Mouse (Mus musculus) megakaryocyte, embryonic 14.5 days (primary cell): ENCODE measurements at regions not wholly inside any gene's neighbourhood (a gene's known extent, or its start where the extent isn't known, plus 50 kb on each side); places are given as distances from the start of the nearest gene placed in this dataset.

Experiments used
- H3K27me3 ChIP-seq: replicated peaks from 2 replicates; pipeline ENCODE3; 2012; ENCODE audit warnings: inconsistent platforms
- H3K36me3 ChIP-seq: replicated peaks from 2 replicates; pipeline ENCODE3; 2012; ENCODE audit warnings: low read length, inconsistent platforms, mixed read lengths
- H3K4me1 ChIP-seq: 2 replicates; pipeline ENCODE4 v1.6.1; 2012; ENCODE audit warnings: inconsistent platforms
- H3K4me3 ChIP-seq: replicated peaks from 2 replicates; pipeline ENCODE3; 2012; ENCODE audit warnings: moderate library complexity, mild to moderate bottlenecking, inconsistent platforms
- H3K9me3 ChIP-seq: 2 replicates; pipeline ENCODE4 v1.6.1; 2012; ENCODE audit warnings: inconsistent platforms
- FLI1 ChIP-seq: IDR thresholded peaks from 2 replicates; pipeline ENCODE4 v1.6.1; 2012; ENCODE audit warnings: low read length, inconsistent platforms, mixed read lengths
- GATA1 ChIP-seq: IDR thresholded peaks from 3 replicates; pipeline ENCODE4 v1.6.1; 2012; ENCODE audit warnings: mixed read lengths, low read length, inconsistent platforms, borderline replicate concordance

GRCm38 (mm10) chr11:117423422-117423821, 60.7 kb upstream of the Gm11733 start:
- H3K27me3 ChIP-seq: peaks cover 67% of the 10 kb centered on the region
- TF ChIP-seq GATA1 (no peak), FLI1 (no peak)
- no peak overlapping the region for H3K4me3 ChIP-seq
- peaks cover 13% of the 10 kb centered on the region for H3K9me3 ChIP-seq
- peaks cover 4% of the 10 kb centered on the region; the same call in 1 of the 2 replicates for H3K4me1 ChIP-seq
- no peaks in the 10 kb centered on the region for H3K36me3 ChIP-seq

DNA sequence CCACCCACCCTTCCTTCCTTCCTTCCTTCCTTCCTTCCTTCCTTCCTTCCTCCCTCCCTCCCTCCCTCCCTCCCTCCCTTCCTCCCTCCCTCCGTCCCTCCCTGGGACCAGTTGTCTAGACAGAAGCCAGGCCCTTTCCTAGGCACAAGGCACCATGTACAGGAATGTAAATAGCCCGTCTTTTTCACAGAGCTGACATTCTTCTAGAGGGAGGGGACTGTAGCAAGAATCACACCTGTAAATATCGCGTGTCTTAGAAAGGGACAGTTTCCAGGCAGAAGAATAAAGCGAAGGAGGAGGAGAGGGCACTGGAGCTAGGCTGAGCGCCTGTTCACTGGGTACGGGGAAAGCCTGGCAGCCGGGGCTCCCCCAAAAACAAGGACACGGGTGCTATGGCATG, 58.7 kb upstream of the Gm11733 start:
- peaks cover 70% of the 10 kb centered on the region for H3K27me3 ChIP-seq
- H3K36me3 ChIP-seq: no peaks in the 10 kb centered on the region
- no peak for TF ChIP-seq FLI1
- no peak for TF ChIP-seq GATA1
- H3K4me1 ChIP-seq: peaks cover 4% of the 10 kb centered on the region; the same call in 1 of the 2 replicates
- no peak overlapping the region for H3K4me3 ChIP-seq
- peaks cover 13% of the 10 kb centered on the region for H3K9me3 ChIP-seq

- Histone ChIP-seq H3K9me3 (peaks cover 13% of the 10 kb centered on the region), H3K4me1 (peaks cover 4% of the 10 kb centered on the region; the same call in 1 of the 2 replicates), H3K36me3 (no peaks in the 10 kb centered on the region), H3K4me3 (peak overlapping the region; percentile 14), H3K27me3 (peaks cover 74% of the 10 kb centered on the region)
- TF ChIP-seq GATA1 (no peak), FLI1 (no peak)
These were observed 58.2 kb upstream of the Gm11733 start for GRCm38 (mm10) chr11:117425927-117426326.

DNA sequence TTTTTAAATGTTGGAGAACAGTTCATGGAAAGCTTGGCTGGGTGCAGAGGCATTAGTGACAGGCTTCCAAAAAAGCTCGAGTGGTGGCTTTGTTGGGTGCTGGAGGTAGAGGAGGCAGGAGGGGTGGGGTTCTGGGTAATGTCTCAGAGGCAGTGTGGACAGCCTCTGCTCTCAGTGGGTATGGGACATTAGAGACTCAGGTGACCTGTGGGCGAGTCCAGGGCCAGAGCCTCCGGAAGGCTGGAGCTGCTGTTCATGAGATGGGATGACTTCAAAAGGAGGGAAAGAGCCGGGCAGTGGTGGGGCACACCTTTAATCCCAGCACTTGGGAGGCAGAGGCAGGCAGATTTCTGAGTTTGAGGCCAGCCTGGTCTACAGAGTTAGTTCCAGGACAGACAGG, 57.5 kb upstream of the Gm11733 start:
- Histone ChIP-seq H3K36me3 (no peaks in the 10 kb centered on the region), H3K4me1 (peaks cover 4% of the 10 kb centered on the region; the same call in 1 of the 2 replicates), H3K4me3 (no peak overlapping the region), H3K9me3 (peaks cover 13% of the 10 kb centered on the region), H3K27me3 (peaks cover 75% of the 10 kb centered on the region)
- TF ChIP-seq GATA1 (no peak), FLI1 (no peak)

DNA sequence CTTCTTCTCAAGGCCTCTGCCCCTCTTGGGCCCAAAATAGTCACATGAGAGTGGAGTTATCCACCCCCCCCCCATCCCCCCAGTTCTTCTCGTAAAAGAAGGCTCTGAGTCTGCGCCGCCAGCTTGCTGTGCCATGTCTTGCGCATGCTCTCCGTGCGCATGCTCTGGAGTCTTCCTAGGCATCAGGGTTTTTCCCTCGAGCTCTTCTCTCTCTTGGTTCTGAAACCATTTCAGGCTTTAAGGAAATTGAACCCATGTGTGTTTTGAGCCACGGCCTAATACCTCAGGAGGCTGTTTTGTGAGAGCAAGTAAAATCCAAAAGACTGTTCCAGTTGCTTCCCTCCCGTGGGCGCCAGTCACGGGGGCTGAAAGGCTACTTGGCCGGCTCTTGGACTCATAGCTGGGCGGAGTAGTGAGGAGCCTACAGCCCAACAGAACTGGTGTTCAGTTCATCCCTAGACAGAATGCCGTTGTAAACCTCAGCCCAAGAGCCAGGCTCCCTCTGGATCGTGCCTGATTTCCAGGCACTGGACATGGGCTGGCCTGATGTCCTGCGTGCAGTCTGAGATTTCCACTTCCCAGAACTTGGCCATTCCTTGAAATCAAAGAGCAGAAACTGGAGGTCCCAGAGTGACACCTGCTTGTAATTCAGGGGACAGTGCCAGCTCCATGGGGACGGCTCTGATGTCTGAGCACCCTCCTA, 56.2 kb upstream of the Gm11733 start:
- Histone ChIP-seq H3K27me3 (peaks cover 74% of the 10 kb centered on the region), H3K36me3 (no peaks in the 10 kb centered on the region), H3K4me1 (peaks cover 4% of the 10 kb centered on the region; the same call in 1 of the 2 replicates), H3K4me3 (no peak overlapping the region), H3K9me3 (peaks cover 9% of the 10 kb centered on the region)
- TF ChIP-seq GATA1: no peak

GRCm38 (mm10) chr11:117429326-117429752, 54.8 kb upstream of the Gm11733 start:
- peaks cover 4% of the 10 kb centered on the region; the same call in 1 of the 2 replicates for H3K4me1 ChIP-seq
- H3K27me3 ChIP-seq: peaks cover 76% of the 10 kb centered on the region
- no peak for TF ChIP-seq FLI1
- TF ChIP-seq GATA1: no peak
- H3K4me3 ChIP-seq: no peak overlapping the region
- no peaks in the 10 kb centered on the region for H3K36me3 ChIP-seq
- H3K9me3 ChIP-seq: peaks cover 18% of the 10 kb centered on the region

GRCm38 (mm10) chr11:117429894-117430293, 54.3 kb upstream of the Gm11733 start:
- no peaks in the 10 kb centered on the region for H3K36me3 ChIP-seq
- peaks cover 22% of the 10 kb centered on the region for H3K9me3 ChIP-seq
- peaks cover 74% of the 10 kb centered on the region for H3K27me3 ChIP-seq
- H3K4me1 ChIP-seq: peaks cover 4% of the 10 kb centered on the region; the same call in 1 of the 2 replicates
- H3K4me3 ChIP-seq: no peak overlapping the region
- TF ChIP-seq FLI1 (no peak), GATA1 (no peak)

- Histone ChIP-seq H3K36me3 (no peaks in the 10 kb centered on the region), H3K4me1 (no peaks in the 10 kb centered on the region), H3K4me3 (no peak overlapping the region), H3K9me3 (peaks cover 20% of the 10 kb centered on the region), H3K27me3 (peaks cover 81% of the 10 kb centered on the region)
- no peak for TF ChIP-seq FLI1
- TF ChIP-seq GATA1: no peak
These were observed 50.1 kb upstream of the Gm11733 start for GRCm38 (mm10) chr11:117434056-117434455.
